Mouse (Mus musculus): Measurements from ENCODE around the gene Hapln4. TPM values are rescaled to one million over a fixed set of nuclear protein-coding genes. Genes with fewer than 3 reads are reported as not detected.

Hapln4 gene
- polyA plus RNA-seq, 1 experiment, result 0.08 TPM

DNA sequence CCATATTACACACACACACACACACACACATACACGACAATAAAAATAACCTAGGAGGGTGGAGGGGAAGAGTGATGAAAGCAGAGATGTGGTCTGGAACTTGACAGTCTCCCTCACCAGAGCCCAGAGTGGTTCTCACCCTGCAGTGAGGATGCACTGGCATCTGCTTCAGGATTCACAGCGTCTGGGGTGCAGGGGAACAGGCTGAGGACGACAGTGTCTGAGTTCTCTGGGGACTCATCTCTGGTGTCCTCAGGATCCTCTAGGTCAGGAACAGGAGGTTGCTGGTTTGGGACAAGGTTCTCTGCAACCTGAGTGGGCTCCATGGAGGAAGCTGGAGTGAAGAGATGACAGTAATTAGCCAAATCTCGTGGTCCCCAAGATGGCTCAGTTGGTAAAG lies 54.6 kb downstream of the Hapln4 start:
- TF ChIP-seq POLR2A (IDR thresholded peaks at IDR 0.05; ENCODE audit: low read depth, low read length) (no peak), CTCF (conservative IDR thresholded peaks at IDR 0.05; ENCODE audit: insufficient read depth, insufficient read length, low read depth, low read length) (no peak)
- Histone ChIP-seq H3K4me1 (ENCODE audit: control insufficient read depth, insufficient read depth, low read length) (peaks cover 15% of the 10 kb centered on the region), H3K27me3 (replicated peaks; ENCODE audit: control insufficient read depth, insufficient read depth, low read length) (no peaks in the 10 kb centered on the region), H3K36me3 (ENCODE audit: control insufficient read depth, insufficient read depth, low read length) (no peaks in the 10 kb centered on the region), H3K27ac (ENCODE audit: insufficient read depth, low read depth, low read length) (no peak overlapping the region), H3K4me3 (ENCODE audit: insufficient read depth, low read depth, low read length) (no peak overlapping the region)
- WGBS, result 77% methylated on average over 4 of the region's 4 CpGs
- DNase-seq, result no peak

- H3K27me3 ChIP-seq (replicated peaks; ENCODE audit: control insufficient read depth, insufficient read depth, low read length), result no peaks in the 10 kb centered on the region
- H3K4me1 ChIP-seq (ENCODE audit: control insufficient read depth, insufficient read depth, low read length), result peaks cover 15% of the 10 kb centered on the region
- under 1% methylated on average over 46 of the region's 46 CpGs for WGBS
- TF ChIP-seq POLR2A (IDR thresholded peaks at IDR 0.05; ENCODE audit: low read depth, low read length) (no peak), CTCF (conservative IDR thresholded peaks at IDR 0.05; ENCODE audit: insufficient read depth, insufficient read length, low read depth, low read length) (no peak)
- H3K36me3 ChIP-seq (ENCODE audit: control insufficient read depth, insufficient read depth, low read length), result no peaks in the 10 kb centered on the region
- peak; percentile 100 for DNase-seq
- peak within 1 kb of the TSS; percentile 64 for H3K4me3 ChIP-seq (ENCODE audit: insufficient read depth, low read depth, low read length)
- peak within 1 kb of the TSS; percentile 86 for H3K27ac ChIP-seq (ENCODE audit: insufficient read depth, low read depth, low read length)
Observed at GRCm38 (mm10) chr8:70139026-70139857, 56.0 kb downstream of the Hapln4 start, which contains the start of the genes Rfxank, Borcs8 and Mef2b. TSS of gene Rfxank (minus strand) at chr8:70139154. TSS of gene Borcs8 (plus strand) at chr8:70139499. TSS of gene Mef2b (plus strand) at chr8:70139711.

DNA sequence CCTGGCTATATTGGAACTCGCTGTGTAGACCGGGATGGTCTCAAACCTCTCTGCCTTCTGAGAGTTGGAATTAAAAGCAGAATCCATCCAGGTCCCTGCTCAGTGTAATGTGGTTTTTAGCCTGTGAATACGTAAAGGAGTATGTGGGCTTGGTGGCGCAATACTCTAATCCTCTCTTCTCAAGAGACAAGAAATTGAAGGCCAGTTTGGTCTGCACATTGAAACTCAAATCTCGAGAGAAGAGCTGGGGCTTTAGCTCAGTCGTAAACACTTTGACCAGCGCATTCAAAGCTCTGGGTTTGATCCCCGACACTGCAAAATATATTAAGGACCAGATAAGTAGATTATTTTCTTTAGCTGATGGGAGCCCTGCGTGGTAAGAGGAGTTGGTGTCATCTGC lies 56.7 kb downstream of the Hapln4 start:
- no peak for DNase-seq
- H3K4me1 ChIP-seq (ENCODE audit: control insufficient read depth, insufficient read depth, low read length), result peaks cover 15% of the 10 kb centered on the region
- WGBS, result 4% methylated on average over 9 of the region's 9 CpGs
- no peaks in the 10 kb centered on the region for H3K36me3 ChIP-seq (ENCODE audit: control insufficient read depth, insufficient read depth, low read length)
- H3K27me3 ChIP-seq (replicated peaks; ENCODE audit: control insufficient read depth, insufficient read depth, low read length), result no peaks in the 10 kb centered on the region
- TF ChIP-seq POLR2A (IDR thresholded peaks at IDR 0.05; ENCODE audit: low read depth, low read length) (no peak), CTCF (conservative IDR thresholded peaks at IDR 0.05; ENCODE audit: insufficient read depth, insufficient read length, low read depth, low read length) (no peak)
- H3K4me3 ChIP-seq (ENCODE audit: insufficient read depth, low read depth, low read length), result peak overlapping the region; percentile 64
- peak overlapping the region; percentile 86 for H3K27ac ChIP-seq (ENCODE audit: insufficient read depth, low read depth, low read length)

Other genes with a start within 250 kb of the Hapln4 start
- gene Cilp2, start 195.8 kb upstream of the Hapln4 start, polyA plus RNA-seq (2012; rRNA removed), result 0.11 and 0.16 TPM in 2 replicates
- 1.3 and 1.5 TPM in 2 replicates for gene Tssk6, start 181.3 kb upstream of the Hapln4 start, polyA plus RNA-seq (2012; rRNA removed)
- 283 and 372 TPM in 2 replicates for gene Ndufa13, start 180.9 kb upstream of the Hapln4 start, polyA plus RNA-seq (2012; rRNA removed)
- gene Yjefn3, start 180.7 kb upstream of the Hapln4 start, polyA plus RNA-seq (2012; rRNA removed), result 3.9 and 5.6 TPM in 2 replicates
- gene Gatad2a, start 87.1 kb upstream of the Hapln4 start, polyA plus RNA-seq (2012; rRNA removed), result 60.1 and 60.9 TPM in 2 replicates
- 47.1 and 63.3 TPM in 2 replicates for gene Mau2, start 40.7 kb upstream of the Hapln4 start, polyA plus RNA-seq (2012; rRNA removed)
- gene Sugp1, start 40.6 kb upstream of the Hapln4 start, polyA plus RNA-seq (2012; rRNA removed), result 9.0 and 10.9 TPM in 2 replicates
- gene Tm6sf2, start 10.5 kb upstream of the Hapln4 start, polyA plus RNA-seq (2012; rRNA removed), result 30.2 and 37.5 TPM in 2 replicates
- gene Ncan, start 37.4 kb downstream of the Hapln4 start, polyA plus RNA-seq (2012; rRNA removed), result 0.04 and 0.06 TPM in 2 replicates
- 13.8 and 14.8 TPM in 2 replicates for gene Nr2c2ap, start 47.9 kb downstream of the Hapln4 start, polyA plus RNA-seq (2012; rRNA removed)
- 29.9 and 31.9 TPM in 2 replicates for gene Rfxank, start 55.7 kb downstream of the Hapln4 start, polyA plus RNA-seq (2012; rRNA removed)
- 107 and 111 TPM in 2 replicates for gene Borcs8, start 56.0 kb downstream of the Hapln4 start, polyA plus RNA-seq (2012; rRNA removed)
- gene Mef2b, start 56.3 kb downstream of the Hapln4 start, polyA plus RNA-seq (2012; rRNA removed), result 0.10 and 0.16 TPM in 2 replicates
- 85.2 and 115 TPM in 2 replicates for gene Tmem161a, start 88.9 kb downstream of the Hapln4 start, polyA plus RNA-seq (2012; rRNA removed)
- gene Slc25a42, start 128.8 kb downstream of the Hapln4 start, polyA plus RNA-seq (2012; rRNA removed), result 129 and 132 TPM in 2 replicates
- gene Sugp2, start 150.8 kb downstream of the Hapln4 start, polyA plus RNA-seq (2012; rRNA removed), result 18.9 and 20.2 TPM in 2 replicates
- gene Armc6, start 151.0 kb downstream of the Hapln4 start, polyA plus RNA-seq (2012; rRNA removed), result 14.2 and 14.4 TPM in 2 replicates
- 22.4 and 23.7 TPM in 2 replicates for gene Homer3, start 199.4 kb downstream of the Hapln4 start, polyA plus RNA-seq (2012; rRNA removed)
- 38.8 and 42.0 TPM in 2 replicates for gene Ddx49, start 219.0 kb downstream of the Hapln4 start, polyA plus RNA-seq (2012; rRNA removed)
- gene Cope, start 219.1 kb downstream of the Hapln4 start, polyA plus RNA-seq (2012; rRNA removed), result 277 and 300 TPM in 2 replicates
- gene Cers1, start 232.3 kb downstream of the Hapln4 start, polyA plus RNA-seq (2012; rRNA removed), result 0.58 and 0.66 TPM in 2 replicates
- 0.08 TPM in 1 of 2 replicates, not detected in the other for gene Gdf1, start 246.4 kb downstream of the Hapln4 start, polyA plus RNA-seq (2012; rRNA removed)

All from kidney, adult 2 months (tissue).